Mouse (Mus musculus): ENCODE results near the gene Art3. TPM values are rescaled to one million over a fixed set of nuclear protein-coding genes. Genes with fewer than 3 reads are reported as not detected.
A peak's percentile ranks its signal among the peaks of the same experiment; 100 is the strongest.
"Not testable (repeated sequence)": the region's sequence is repeated elsewhere in the genome, so short reads cannot be mapped to it uniquely, and the experiment has no call there.

Gene Art3
- polyA plus RNA-seq, 1 experiment from 2014 or later, result 3.5 TPM

- peak; percentile 81 for ATAC-seq (ENCODE audit: insufficient read depth, low FRiP score, low read depth)
- WGBS, result 12% methylated on average over 14 of the region's 14 CpGs
- Histone ChIP-seq H3K36me3 (no peaks in the 10 kb centered on the region), H3K4me1 (0 out of 2 replicates have a peak, but pooled peaks cover 2% of the 10 kb centered on the region), H3K4me2 (peak within 1 kb of the TSS; percentile 46), H3K9ac (no peak within 1 kb of the TSS), H3K4me3 (replicated peaks) (peak within 1 kb of the TSS; percentile 30), H3K27me3 (replicated peaks) (no peaks in the 10 kb centered on the region), H3K9me3 (no peaks in the 10 kb centered on the region), H3K27ac (no peak within 1 kb of the TSS)
Measured at GRCm38 (mm10) chr5:92348794-92349413, 17.3 kb downstream of the Art3 start, which contains the start of gene Cxcl10. Gene Cxcl10, minus strand, starts transcription at chr5:92348889.

GRCm38 (mm10) chr5:92349731-92350130, 18.1 kb downstream of the Art3 start:
- Histone ChIP-seq H3K4me3 (replicated peaks) (no peak overlapping the region), H3K4me1 (0 out of 2 replicates have a peak, but pooled peaks cover 2% of the 10 kb centered on the region), H3K4me2 (no peak overlapping the region), H3K27me3 (replicated peaks) (no peaks in the 10 kb centered on the region), H3K9ac (no peak overlapping the region), H3K36me3 (no peaks in the 10 kb centered on the region), H3K27ac (no peak overlapping the region), H3K9me3 (no peaks in the 10 kb centered on the region)
- WGBS, result 82% methylated on average over 7 of the region's 7 CpGs
- no peak for ATAC-seq (ENCODE audit: insufficient read depth, low FRiP score, low read depth)

DNA sequence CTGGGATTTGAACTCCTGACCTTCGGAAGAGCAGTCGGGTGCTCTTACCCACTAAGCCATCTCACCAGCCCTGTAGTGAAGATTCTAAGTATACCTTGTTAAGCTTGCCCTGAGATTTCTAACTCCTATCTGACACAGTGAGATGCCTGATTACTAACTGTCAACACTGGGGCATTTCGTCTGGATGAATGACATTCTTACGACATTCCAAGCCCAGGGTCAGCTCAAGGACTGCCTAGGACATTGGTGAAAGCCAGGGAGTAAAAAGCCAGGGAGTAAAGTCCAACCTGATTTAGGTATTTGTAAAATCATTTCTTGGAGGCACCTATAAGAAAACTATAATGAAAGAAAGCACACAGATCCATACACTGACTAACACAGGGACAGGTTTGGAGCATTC, 21.1 kb downstream of the Art3 start:
- not testable (repeated sequence) for H3K4me2 ChIP-seq; H3K9ac ChIP-seq; ATAC-seq (ENCODE audit: insufficient read depth, low FRiP score, low read depth); H3K36me3 ChIP-seq; H3K4me3 ChIP-seq (replicated peaks); H3K27ac ChIP-seq; H3K4me1 ChIP-seq; H3K9me3 ChIP-seq; H3K27me3 ChIP-seq (replicated peaks)
- WGBS, result 59% methylated on average over 4 of the region's 4 CpGs

DNA sequence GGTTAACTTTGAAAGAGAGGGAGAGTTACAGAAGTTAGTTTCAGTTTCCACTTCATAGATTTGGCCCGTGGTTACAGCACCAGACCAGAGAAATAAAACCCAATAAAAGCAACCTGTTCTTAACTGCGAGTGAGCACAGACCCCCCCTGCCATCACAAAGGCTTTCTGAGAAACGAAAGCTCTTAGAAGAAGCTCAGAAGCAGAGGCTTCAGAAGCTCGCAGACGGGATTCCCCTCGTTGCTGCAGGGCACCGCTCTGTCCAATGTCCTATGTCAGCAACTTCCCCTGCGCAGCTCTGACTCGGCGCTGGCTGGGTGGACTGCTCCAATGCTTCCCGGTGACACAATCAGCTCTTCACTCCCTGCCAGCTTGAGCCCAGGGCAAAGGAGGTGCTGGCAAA, 21.9 kb downstream of the Art3 start:
- peak overlapping the region; percentile 29 for H3K4me3 ChIP-seq (replicated peaks)
- H3K9me3 ChIP-seq, result no peaks in the 10 kb centered on the region
- peak overlapping the region; percentile 40 for H3K4me2 ChIP-seq
- H3K4me1 ChIP-seq, result 0 out of 2 replicates have a peak, but pooled peaks cover 2% of the 10 kb centered on the region
- H3K36me3 ChIP-seq, result no peaks in the 10 kb centered on the region
- no peak overlapping the region for H3K9ac ChIP-seq
- no peaks in the 10 kb centered on the region for H3K27me3 ChIP-seq (replicated peaks)
- H3K27ac ChIP-seq, result no peak overlapping the region
- 38% methylated on average over 11 of the region's 11 CpGs for WGBS
- ATAC-seq (ENCODE audit: insufficient read depth, low FRiP score, low read depth), result no peak

DNA sequence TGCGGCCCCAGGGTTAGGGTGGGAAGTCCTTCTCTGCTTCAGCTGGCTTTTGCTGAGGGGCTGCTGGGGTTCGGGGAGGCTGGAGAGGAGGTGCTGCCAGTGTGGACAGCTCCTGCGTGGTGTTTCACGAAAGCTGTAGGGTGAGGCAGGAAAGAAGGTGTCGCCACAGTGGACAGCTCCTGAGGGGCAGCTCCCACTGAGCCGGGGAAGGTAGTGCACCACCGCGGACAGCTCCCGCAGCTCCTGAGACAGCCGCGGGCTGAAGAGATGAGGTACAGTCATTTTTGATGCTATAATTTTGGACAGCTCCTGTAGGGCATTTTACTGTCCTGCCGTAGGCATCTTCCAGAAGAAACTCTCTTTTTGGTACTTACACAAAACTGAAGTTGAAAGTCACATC, 26.4 kb downstream of the Art3 start:
- 22% methylated on average over 11 of the region's 12 CpGs for WGBS
- no peak for ATAC-seq (ENCODE audit: insufficient read depth, low FRiP score, low read depth)
- H3K4me2 ChIP-seq, result no peak overlapping the region

GRCm38 (mm10) chr5:92358767-92359455, 27.3 kb downstream of the Art3 start:
- H3K4me1 ChIP-seq, result no peaks in the 10 kb centered on the region
- no peaks in the 10 kb centered on the region for H3K27me3 ChIP-seq (replicated peaks)
- no peak overlapping the region for H3K27ac ChIP-seq
- H3K9me3 ChIP-seq, result no peaks in the 10 kb centered on the region
- no peak overlapping the region for H3K4me2 ChIP-seq
- WGBS, result 72% methylated on average over 11 of the region's 11 CpGs
- H3K36me3 ChIP-seq, result no peaks in the 10 kb centered on the region
- no peak overlapping the region for H3K4me3 ChIP-seq (replicated peaks)
- ATAC-seq (ENCODE audit: insufficient read depth, low FRiP score, low read depth), result no peak; the same call in 1 of the 2 replicates
- H3K9ac ChIP-seq, result no peak overlapping the region

More for the DNA sequence above, 26.4 kb downstream of the Art3 start:
- Histone ChIP-seq H3K27me3 (replicated peaks) (no peaks in the 10 kb centered on the region), H3K36me3 (no peaks in the 10 kb centered on the region), H3K4me1 (0 out of 2 replicates have a peak, but pooled peaks cover 2% of the 10 kb centered on the region), H3K9ac (no peak overlapping the region), H3K9me3 (no peaks in the 10 kb centered on the region), H3K27ac (no peak overlapping the region), H3K4me3 (replicated peaks) (no peak overlapping the region)

GRCm38 (mm10) chr5:92363179-92363578, 31.6 kb downstream of the Art3 start:
- no peaks in the 10 kb centered on the region for H3K9me3 ChIP-seq
- H3K4me2 ChIP-seq, result no peak overlapping the region
- H3K36me3 ChIP-seq, result no peaks in the 10 kb centered on the region
- no peak overlapping the region for H3K9ac ChIP-seq
- 16% methylated on average over 4 of the region's 4 CpGs for WGBS
- no peaks in the 10 kb centered on the region for H3K4me1 ChIP-seq
- no peak for ATAC-seq (ENCODE audit: insufficient read depth, low FRiP score, low read depth)
- H3K27me3 ChIP-seq (replicated peaks), result no peaks in the 10 kb centered on the region
- no peak overlapping the region for H3K27ac ChIP-seq
- H3K4me3 ChIP-seq (replicated peaks), result no peak overlapping the region

GRCm38 (mm10) chr5:92364011-92364410, 32.4 kb downstream of the Art3 start:
- Histone ChIP-seq H3K36me3 (no peaks in the 10 kb centered on the region), H3K9ac (no peak overlapping the region), H3K4me3 (replicated peaks) (no peak overlapping the region), H3K27ac (no peak overlapping the region), H3K4me2 (no peak overlapping the region), H3K27me3 (replicated peaks) (no peaks in the 10 kb centered on the region), H3K4me1 (0 out of 2 replicates have a peak, but pooled peaks cover under 1% of the 10 kb centered on the region), H3K9me3 (no peaks in the 10 kb centered on the region)
- no peak for ATAC-seq (ENCODE audit: insufficient read depth, low FRiP score, low read depth)
- WGBS, result 91% methylated on average over 5 of the region's 5 CpGs

- no peak overlapping the region for H3K27ac ChIP-seq
- WGBS, result 74% methylated on average over 11 of the region's 11 CpGs
- H3K36me3 ChIP-seq, result no peaks in the 10 kb centered on the region
- no peaks in the 10 kb centered on the region for H3K9me3 ChIP-seq
- no peak for ATAC-seq (ENCODE audit: insufficient read depth, low FRiP score, low read depth)
- no peak overlapping the region for H3K4me3 ChIP-seq (replicated peaks)
- no peak overlapping the region for H3K9ac ChIP-seq
- H3K27me3 ChIP-seq (replicated peaks), result no peaks in the 10 kb centered on the region
- 0 out of 2 replicates have a peak, but pooled peaks cover 6% of the 10 kb centered on the region for H3K4me1 ChIP-seq
- H3K4me2 ChIP-seq, result no peak overlapping the region
Measured at GRCm38 (mm10) chr5:92365146-92365705, 33.6 kb downstream of the Art3 start.

DNA sequence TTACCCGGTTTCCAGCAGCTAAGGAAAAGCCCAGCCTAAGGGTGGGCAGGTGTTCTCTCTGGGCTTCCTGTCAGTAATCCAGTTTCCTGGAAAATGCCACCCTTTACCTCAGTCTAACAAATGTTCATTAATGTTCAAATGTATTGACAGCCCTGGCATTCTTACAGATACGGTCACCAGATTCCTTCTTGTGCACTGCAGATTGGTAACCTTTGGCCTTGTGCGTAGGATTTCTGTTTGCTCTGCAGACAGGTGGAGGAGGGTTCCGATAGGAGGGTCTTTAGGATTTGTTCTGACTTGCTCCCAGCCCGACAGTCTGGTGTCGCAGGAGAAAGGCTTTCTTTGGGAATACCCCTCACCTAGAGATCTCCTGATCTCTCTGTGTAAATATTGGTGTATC, 34.9 kb downstream of the Art3 start:
- H3K4me1 ChIP-seq, result 0 out of 2 replicates have a peak, but pooled peaks cover 6% of the 10 kb centered on the region
- ATAC-seq (ENCODE audit: insufficient read depth, low FRiP score, low read depth), result no peak
- H3K9ac ChIP-seq, result no peak overlapping the region
- no peak overlapping the region for H3K4me2 ChIP-seq
- H3K27me3 ChIP-seq (replicated peaks), result no peaks in the 10 kb centered on the region
- 45% methylated on average over 6 of the region's 6 CpGs for WGBS
- no peak overlapping the region for H3K4me3 ChIP-seq (replicated peaks)
- H3K27ac ChIP-seq, result no peak overlapping the region
- H3K36me3 ChIP-seq, result no peaks in the 10 kb centered on the region
- H3K9me3 ChIP-seq, result no peaks in the 10 kb centered on the region

DNA sequence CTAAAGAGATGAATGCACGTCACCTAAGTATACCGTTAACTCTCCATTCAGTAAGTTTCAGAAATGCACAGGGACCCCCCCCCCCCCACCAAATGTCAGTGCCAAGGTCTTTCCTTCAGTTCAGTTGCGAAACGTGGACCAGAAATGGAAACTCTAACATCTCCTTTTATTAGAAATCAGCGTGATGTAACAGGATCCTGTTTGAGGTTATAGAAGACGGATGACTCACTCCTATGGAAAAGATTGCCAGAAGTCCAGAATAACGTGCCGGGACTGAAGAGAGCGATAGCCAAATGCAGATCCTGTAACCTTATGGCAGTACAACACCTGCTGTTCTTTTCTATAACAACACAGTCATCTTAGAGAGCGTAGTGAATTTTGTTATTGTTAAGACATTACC, 36.8 kb downstream of the Art3 start:
- WGBS, result 53% methylated on average over 10 of the region's 10 CpGs
- Histone ChIP-seq H3K27ac (no peak overlapping the region), H3K36me3 (no peaks in the 10 kb centered on the region), H3K4me2 (no peak overlapping the region), H3K9me3 (no peaks in the 10 kb centered on the region), H3K4me3 (replicated peaks) (no peak overlapping the region), H3K9ac (no peak overlapping the region), H3K4me1 (0 out of 2 replicates have a peak, but pooled peaks cover 6% of the 10 kb centered on the region), H3K27me3 (replicated peaks) (no peaks in the 10 kb centered on the region)
- ATAC-seq (ENCODE audit: insufficient read depth, low FRiP score, low read depth), result no peak
